Mouse (Mus musculus): Measurements from ENCODE around the gene Emg1. TPM values are rescaled to one million over a fixed set of nuclear protein-coding genes. Genes with fewer than 3 reads are reported as not detected.

Emg1 gene
- total RNA-seq (2021) = 10 to 100 TPM; 41.8 to 45.9 TPM

GRCm38 (mm10) chr6:124711824-124712782, at the start of gene Emg1, which contains the start of gene Phb2:
Gene Emg1 (minus strand): TSS chr6:124712178.
Gene Phb2 (plus strand): TSS chr6:124712336.
- peak; percentile 97 to 99 for DNase-seq (ENCODE audit: low spot score in 2 of 2)
- intact Hi-C loops (cut with DNase I) = loop anchor here (1.0 kb wide), 2 partner anchors 29 to 33 kb away; partner anchors contain the start of gene Grcc10

GRCm38 (mm10) chr6:124759259-124759658, 47.3 kb upstream of the Emg1 start:
- intact Hi-C loops (cut with DNase I) = loop anchor here (1.0 kb wide), 1 partner anchor 97 kb away; no protein-coding TSS in a partner anchor
- DNase-seq (ENCODE audit: low spot score in 2 of 2) = peak; percentile 78 to 79

- intact Hi-C loops (cut with DNase I) = loop anchor here (1.0 kb wide), 1 partner anchor 97 kb away; no protein-coding TSS in a partner anchor
These were observed 46.9 kb upstream of the Emg1 start for GRCm38 (mm10) chr6:124758849-124759232.

GRCm38 (mm10) chr6:124757909-124758848, 46.2 kb upstream of the Emg1 start:
- intact Hi-C loops (cut with DNase I) = loop anchor here (2.0 kb wide), 1 partner anchor 17 kb away; the partner anchor contains the start of gene Grcc10

More at GRCm38 (mm10) chr6:124758849-124759232, 46.9 kb upstream of the Emg1 start:
- no peak for DNase-seq (ENCODE audit: low spot score in 2 of 2)

GRCm38 (mm10) chr6:124757351-124757880, 45.4 kb upstream of the Emg1 start:
- DNase-seq (ENCODE audit: low spot score in 2 of 2) = no peak
- intact Hi-C loops (cut with DNase I) = loop anchor here (2.0 kb wide), 1 partner anchor 17 kb away; the partner anchor contains the start of gene Grcc10

More at GRCm38 (mm10) chr6:124757909-124758848, 46.2 kb upstream of the Emg1 start:
- DNase-seq (ENCODE audit: low spot score in 2 of 2) = peak; percentile 64 to 73

GRCm38 (mm10) chr6:124756652-124757350, 44.8 kb upstream of the Emg1 start:
- DNase-seq (ENCODE audit: low spot score in 2 of 2) = peak; percentile 85 to 86
- intact Hi-C loops (cut with DNase I) = loop anchor here (2.0 kb wide), 1 partner anchor 16 kb away; the partner anchor contains the start of gene Grcc10

GRCm38 (mm10) chr6:124755831-124756595, 44.0 kb upstream of the Emg1 start, which contains the start of the genes Gm45234 and Atn1:
Gene Gm45234 (minus strand): TSS chr6:124756021.
Gene Atn1 (minus strand): TSS chr6:124756524.
- intact Hi-C loops (cut with DNase I) = loop anchor here (2.0 kb wide), 1 partner anchor 15 kb away; the partner anchor contains the start of gene Grcc10
- DNase-seq (ENCODE audit: low spot score in 2 of 2) = peak in 1 of 2 experiments; percentile 60

GRCm38 (mm10) chr6:124755306-124755705, 43.3 kb upstream of the Emg1 start:
- no peak for DNase-seq (ENCODE audit: low spot score in 2 of 2)
- intact Hi-C loops (cut with DNase I) = no loop called here

GRCm38 (mm10) chr6:124753861-124754260, 41.9 kb upstream of the Emg1 start:
- intact Hi-C loops (cut with DNase I) = no loop called here
- no peak for DNase-seq (ENCODE audit: low spot score in 2 of 2)

- DNase-seq (ENCODE audit: low spot score in 2 of 2) = no peak
- intact Hi-C loops (cut with DNase I) = no loop called here
These were observed 38.4 kb upstream of the Emg1 start for GRCm38 (mm10) chr6:124750405-124750804.

- intact Hi-C loops (cut with DNase I) = no loop called here
- DNase-seq (ENCODE audit: low spot score in 2 of 2) = no peak
These were observed 35.0 kb upstream of the Emg1 start for GRCm38 (mm10) chr6:124746654-124747632.

GRCm38 (mm10) chr6:124746296-124746605, 34.3 kb upstream of the Emg1 start:
- intact Hi-C loops (cut with DNase I) = no loop called here
- DNase-seq (ENCODE audit: low spot score in 2 of 2) = no peak

GRCm38 (mm10) chr6:124745490-124746295, 33.7 kb upstream of the Emg1 start:
- intact Hi-C loops (cut with DNase I) = loop anchor here (1.0 kb wide), 1 partner anchor 33 kb away; the partner anchor contains the start of genes Emg1 and Phb2

GRCm38 (mm10) chr6:124744755-124745321, 32.9 kb upstream of the Emg1 start:
- peak in 1 of 2 experiments; percentile 40 for DNase-seq (ENCODE audit: low spot score in 2 of 2)

More at GRCm38 (mm10) chr6:124745490-124746295, 33.7 kb upstream of the Emg1 start:
- DNase-seq (ENCODE audit: low spot score in 2 of 2) = peak; percentile 93 to 96

GRCm38 (mm10) chr6:124743647-124744046, 31.7 kb upstream of the Emg1 start:
- intact Hi-C loops (cut with DNase I) = no loop called here
- no peak for DNase-seq (ENCODE audit: low spot score in 2 of 2)

More at GRCm38 (mm10) chr6:124744755-124745321, 32.9 kb upstream of the Emg1 start:
- intact Hi-C loops (cut with DNase I) = loop anchor here (1.0 kb wide), 1 partner anchor 33 kb away; the partner anchor contains the start of genes Emg1 and Phb2

Data from left cerebral cortex, postnatal 36 days (tissue).